Mouse (Mus musculus): ENCODE data around the gene Cntn3. TPM values are rescaled to one million over a fixed set of nuclear protein-coding genes. Genes with fewer than 3 reads are reported as not detected.

Gene Cntn3
- total and polyA plus RNA-seq, 3 experiments, result not detected

- Histone ChIP-seq H3K9me3 (replicated peaks; ENCODE audit: low read length) (peaks cover 26% of the 10 kb centered on the region), H3K4me2 (ENCODE audit: insufficient read depth, low read depth, poor library complexity, severe bottlenecking) (no peak overlapping the region), H3K9ac (ENCODE audit: insufficient read depth, low read depth) (no peak overlapping the region), H3K79me2 (replicated peaks; ENCODE audit: control insufficient read depth, extremely low read depth, insufficient read depth, poor library complexity, severe bottlenecking) (no peaks in the 10 kb centered on the region), H3K4me3 (replicated peaks in 1 of 3; ENCODE audit: low read depth in 2 of 3, low read length in 2 of 3, poor library complexity in 1 of 3) (no peak overlapping the region), H3K27me3 (replicated peaks) (no peaks in the 10 kb centered on the region), H3K36me3 (replicated peaks in 1 of 2; ENCODE audit: control insufficient read depth in 1 of 2, insufficient read depth in 1 of 2, low read length in 1 of 2) (no peaks in the 10 kb centered on the region), H3K4me1 (ENCODE audit: control insufficient read depth in 1 of 2, insufficient read depth in 2 of 2) (no peaks in the 10 kb centered on the region), H3K27ac (ENCODE audit: insufficient read depth, low read depth) (no peak overlapping the region)
- dilution Hi-C loops (cut with MboI; ENCODE audit: extremely low pct_ligation_motif_present, extremely low pct_unique_long_range_greater_than_20kb, low sequenced_read_pairs), result no loop called here
- in situ Hi-C loops (cut with MboI; ENCODE audit: low pct_ligation_motif_present, low pct_unique_long_range_greater_than_20kb, low sequenced_read_pairs), result no loop called here
- no peak for DNase-seq (ENCODE audit: extremely low read depth)
- TF ChIP-seq SMC3 (IDR thresholded peaks at IDR 0.05; ENCODE audit: low read depth, low read length) (no peak), UBTF (IDR thresholded peaks at IDR 0.05; ENCODE audit: low read depth, low read length) (no peak), GABPA (IDR thresholded peaks at IDR 0.05; ENCODE audit: insufficient replicate concordance, low read depth, low read length) (no peak), USF2 (conservative IDR thresholded peaks at IDR 0.05; ENCODE audit: low read depth, low read length) (no peak), RAD21 (IDR thresholded peaks at IDR 0.05; ENCODE audit: low read depth, low read length) (no peak), NELFE (IDR thresholded peaks at IDR 0.05; ENCODE audit: low read depth, low read length) (no peak), SIN3A (IDR thresholded peaks at IDR 0.05; ENCODE audit: low read length) (no peak), NRF1 (IDR thresholded peaks at IDR 0.05; ENCODE audit: low read depth, low read length) (no peak), CTCF (conservative IDR thresholded peaks at IDR 0.05 in 1 of 2, IDR thresholded peaks at IDR 0.05 in 1 of 2; ENCODE audit: low read depth in 2 of 2, low read length in 2 of 2) (no peak), RCOR1 (conservative IDR thresholded peaks at IDR 0.05; ENCODE audit: low read depth, low read length) (no peak), PAX5 (IDR thresholded peaks at IDR 0.05; ENCODE audit: low read length) (no peak), CHD2 (IDR thresholded peaks at IDR 0.05; ENCODE audit: low read length) (no peak), MXI1 (IDR thresholded peaks at IDR 0.05; ENCODE audit: low read depth, low read length) (no peak)
Measured at GRCm38 (mm10) chr6:102590151-102590550, 17.2 kb upstream of the Cntn3 start.

GRCm38 (mm10) chr6:102589311-102589710, 16.4 kb upstream of the Cntn3 start:
- no peaks in the 10 kb centered on the region for H3K79me2 ChIP-seq (replicated peaks; ENCODE audit: control insufficient read depth, extremely low read depth, insufficient read depth, poor library complexity, severe bottlenecking)
- no peaks in the 10 kb centered on the region for H3K27me3 ChIP-seq (replicated peaks)
- no peak overlapping the region for H3K27ac ChIP-seq (ENCODE audit: insufficient read depth, low read depth)
- H3K4me1 ChIP-seq (ENCODE audit: control insufficient read depth in 1 of 2, insufficient read depth in 2 of 2), result no peaks in the 10 kb centered on the region
- peaks cover 27% of the 10 kb centered on the region for H3K9me3 ChIP-seq (replicated peaks; ENCODE audit: low read length)
- H3K9ac ChIP-seq (ENCODE audit: insufficient read depth, low read depth), result no peak overlapping the region
- in situ Hi-C loops (cut with MboI; ENCODE audit: low pct_ligation_motif_present, low pct_unique_long_range_greater_than_20kb, low sequenced_read_pairs) (no loop called here), dilution Hi-C loops (cut with MboI; ENCODE audit: extremely low pct_ligation_motif_present, extremely low pct_unique_long_range_greater_than_20kb, low sequenced_read_pairs) (no loop called here)
- no peaks in the 10 kb centered on the region for H3K36me3 ChIP-seq (replicated peaks in 1 of 2; ENCODE audit: control insufficient read depth in 1 of 2, insufficient read depth in 1 of 2, low read length in 1 of 2)
- no peak for DNase-seq (ENCODE audit: extremely low read depth)
- H3K4me3 ChIP-seq (replicated peaks in 1 of 3; ENCODE audit: low read depth in 2 of 3, low read length in 2 of 3, poor library complexity in 1 of 3), result no peak overlapping the region
- H3K4me2 ChIP-seq (ENCODE audit: insufficient read depth, low read depth, poor library complexity, severe bottlenecking), result no peak overlapping the region
- TF ChIP-seq CHD2 (IDR thresholded peaks at IDR 0.05; ENCODE audit: low read length) (no peak), BHLHE40 (IDR thresholded peaks at IDR 0.05; ENCODE audit: low read depth, low read length) (no peak), POLR2A (IDR thresholded peaks at IDR 0.05; ENCODE audit: low read depth, low read length) (no peak), KAT2A (IDR thresholded peaks at IDR 0.05; ENCODE audit: insufficient replicate concordance, low read length) (no peak), MXI1 (IDR thresholded peaks at IDR 0.05; ENCODE audit: low read depth, low read length) (no peak), MAZ (IDR thresholded peaks at IDR 0.05; ENCODE audit: low read depth, low read length) (no peak), TBP (conservative IDR thresholded peaks at IDR 0.05; ENCODE audit: low read depth, low read length) (no peak), MAFK (IDR thresholded peaks at IDR 0.05; ENCODE audit: insufficient replicate concordance, low read length) (no peak), TCF12 (IDR thresholded peaks at IDR 0.05; ENCODE audit: low read depth, low read length) (no peak), ZC3H11A (IDR thresholded peaks at IDR 0.05; ENCODE audit: low read depth, low read length) (no peak), USF1 (IDR thresholded peaks at IDR 0.05; ENCODE audit: low read depth, low read length) (no peak), E2F4 (IDR thresholded peaks at IDR 0.05; ENCODE audit: insufficient replicate concordance, low read depth, low read length) (no peak), SMC3 (IDR thresholded peaks at IDR 0.05; ENCODE audit: low read depth, low read length) (no peak), JUND (conservative IDR thresholded peaks at IDR 0.05; ENCODE audit: low read depth, low read length) (no peak), UBTF (IDR thresholded peaks at IDR 0.05; ENCODE audit: low read depth, low read length) (no peak), IRF4 (IDR thresholded peaks at IDR 0.05; ENCODE audit: low read depth, low read length) (no peak), ZMIZ1 (IDR thresholded peaks at IDR 0.05; ENCODE audit: low read depth, low read length) (no peak), EP300 (IDR thresholded peaks at IDR 0.05; ENCODE audit: low read length) (no peak)

Data from CH12.LX (cell line).